Mouse (Mus musculus): ENCODE data around the gene Psen2.

The Psen2 gene

GRCm38 (mm10) chr1:180225500-180226220 lies 37.6 kb downstream of the Psen2 start:
- in situ Hi-C loops (cut with MboI; ENCODE audit: low pct_unique_long_range_greater_than_20kb in 1 of 2, low sequenced_read_pairs in 2 of 2, unreplicated experiment in 1 of 2): no loop called here

GRCm38 (mm10) chr1:180222007-180222406 lies 41.2 kb downstream of the Psen2 start:
- in situ Hi-C loops (cut with MboI; ENCODE audit: low pct_unique_long_range_greater_than_20kb in 1 of 2, low sequenced_read_pairs in 2 of 2, unreplicated experiment in 1 of 2): no loop called here

- in situ Hi-C loops (cut with MboI; ENCODE audit: low pct_unique_long_range_greater_than_20kb in 1 of 2, low sequenced_read_pairs in 2 of 2, unreplicated experiment in 1 of 2): no loop called here
These were observed 42.3 kb downstream of the Psen2 start for GRCm38 (mm10) chr1:180220791-180221542.

GRCm38 (mm10) chr1:180216541-180217276 lies 46.5 kb downstream of the Psen2 start:
- in situ Hi-C loops (cut with MboI; ENCODE audit: low pct_unique_long_range_greater_than_20kb in 1 of 2, low sequenced_read_pairs in 2 of 2, unreplicated experiment in 1 of 2): loop anchor here (5.0 to 10.0 kb wide), 3 partner anchors 44 to 372 kb away; no protein-coding TSS in a partner anchor

GRCm38 (mm10) chr1:180215044-180215443 lies 48.2 kb downstream of the Psen2 start:
- in situ Hi-C loops (cut with MboI; ENCODE audit: low pct_unique_long_range_greater_than_20kb in 1 of 2, low sequenced_read_pairs in 2 of 2, unreplicated experiment in 1 of 2): loop anchor here (5.0 to 10.0 kb wide), 3 partner anchors 43 to 370 kb away; no protein-coding TSS in a partner anchor

GRCm38 (mm10) chr1:180212911-180213310 lies 50.3 kb downstream of the Psen2 start:
- in situ Hi-C loops (cut with MboI; ENCODE audit: low pct_unique_long_range_greater_than_20kb in 1 of 2, low sequenced_read_pairs in 2 of 2, unreplicated experiment in 1 of 2): loop anchor here in 1 of 2 experiments (10.0 kb wide), 1 partner anchor 368 kb away; no protein-coding TSS in a partner anchor

GRCm38 (mm10) chr1:180210781-180211271 lies 52.4 kb downstream of the Psen2 start:
- in situ Hi-C loops (cut with MboI; ENCODE audit: low pct_unique_long_range_greater_than_20kb in 1 of 2, low sequenced_read_pairs in 2 of 2, unreplicated experiment in 1 of 2): loop anchor here in 1 of 2 experiments (10.0 kb wide), 1 partner anchor 366 kb away; no protein-coding TSS in a partner anchor

GRCm38 (mm10) chr1:180210031-180210432 lies 53.2 kb downstream of the Psen2 start:
- in situ Hi-C loops (cut with MboI; ENCODE audit: low pct_unique_long_range_greater_than_20kb in 1 of 2, low sequenced_read_pairs in 2 of 2, unreplicated experiment in 1 of 2): loop anchor here in 1 of 2 experiments (10.0 kb wide), 1 partner anchor 365 kb away; no protein-coding TSS in a partner anchor

- in situ Hi-C loops (cut with MboI; ENCODE audit: low pct_unique_long_range_greater_than_20kb in 1 of 2, low sequenced_read_pairs in 2 of 2, unreplicated experiment in 1 of 2): no loop called here
These were observed 54.9 kb downstream of the Psen2 start for GRCm38 (mm10) chr1:180208370-180208769.

- in situ Hi-C loops (cut with MboI; ENCODE audit: low pct_unique_long_range_greater_than_20kb in 1 of 2, low sequenced_read_pairs in 2 of 2, unreplicated experiment in 1 of 2): no loop called here
These were observed 62.5 kb downstream of the Psen2 start for GRCm38 (mm10) chr1:180200722-180201121.

- in situ Hi-C loops (cut with MboI; ENCODE audit: low pct_unique_long_range_greater_than_20kb in 1 of 2, low sequenced_read_pairs in 2 of 2, unreplicated experiment in 1 of 2): no loop called here
These were observed 63.6 kb downstream of the Psen2 start for GRCm38 (mm10) chr1:180199715-180200050.

- in situ Hi-C loops (cut with MboI; ENCODE audit: low pct_unique_long_range_greater_than_20kb in 1 of 2, low sequenced_read_pairs in 2 of 2, unreplicated experiment in 1 of 2): no loop called here
These were observed 64.1 kb downstream of the Psen2 start, which contains the start of gene Coq8a for GRCm38 (mm10) chr1:180198959-180199714. TSS of gene Coq8a (minus strand) at chr1:180199602.

GRCm38 (mm10) chr1:180197956-180198355 lies 65.3 kb downstream of the Psen2 start:
- in situ Hi-C loops (cut with MboI; ENCODE audit: low pct_unique_long_range_greater_than_20kb in 1 of 2, low sequenced_read_pairs in 2 of 2, unreplicated experiment in 1 of 2): no loop called here

GRCm38 (mm10) chr1:180196508-180196907 lies 66.7 kb downstream of the Psen2 start:
- in situ Hi-C loops (cut with MboI; ENCODE audit: low pct_unique_long_range_greater_than_20kb in 1 of 2, low sequenced_read_pairs in 2 of 2, unreplicated experiment in 1 of 2): no loop called here

GRCm38 (mm10) chr1:180195703-180196381 lies 67.4 kb downstream of the Psen2 start:
- in situ Hi-C loops (cut with MboI; ENCODE audit: low pct_unique_long_range_greater_than_20kb in 1 of 2, low sequenced_read_pairs in 2 of 2, unreplicated experiment in 1 of 2): no loop called here

- in situ Hi-C loops (cut with MboI; ENCODE audit: low pct_unique_long_range_greater_than_20kb in 1 of 2, low sequenced_read_pairs in 2 of 2, unreplicated experiment in 1 of 2): no loop called here
These were observed 68.3 kb downstream of the Psen2 start for GRCm38 (mm10) chr1:180194781-180195471.

GRCm38 (mm10) chr1:180194048-180194447 lies 69.2 kb downstream of the Psen2 start:
- in situ Hi-C loops (cut with MboI; ENCODE audit: low pct_unique_long_range_greater_than_20kb in 1 of 2, low sequenced_read_pairs in 2 of 2, unreplicated experiment in 1 of 2): no loop called here
